Mouse (Mus musculus) heart, adult 2 months (tissue): ENCODE results near the gene Fam181a.

ENCODE experiments used
- CTCF ChIP-seq: fragments of 200-600 bp; IDR thresholded peaks from 2 replicates; pipeline ENCODE4 v1.8.1; 2022; ENCODE audit warnings: antibody characterized with exemption, mild to moderate bottlenecking, moderate library complexity
- EP300 ChIP-seq: fragments of 200-500 bp; IDR thresholded peaks from 2 replicates; pipeline ENCODE4 v1.6.1; 2011; ENCODE audit warnings: low read depth, low read length, control low read depth; ENCODE audit not compliant: insufficient read depth
- POLR2A ChIP-seq: fragments of 200-500 bp; IDR thresholded peaks from 2 replicates; pipeline ENCODE4 v1.6.1; 2011; ENCODE audit warnings: mild to moderate bottlenecking, low read depth, low read length, control low read depth; ENCODE audit not compliant: insufficient read depth

DNA sequence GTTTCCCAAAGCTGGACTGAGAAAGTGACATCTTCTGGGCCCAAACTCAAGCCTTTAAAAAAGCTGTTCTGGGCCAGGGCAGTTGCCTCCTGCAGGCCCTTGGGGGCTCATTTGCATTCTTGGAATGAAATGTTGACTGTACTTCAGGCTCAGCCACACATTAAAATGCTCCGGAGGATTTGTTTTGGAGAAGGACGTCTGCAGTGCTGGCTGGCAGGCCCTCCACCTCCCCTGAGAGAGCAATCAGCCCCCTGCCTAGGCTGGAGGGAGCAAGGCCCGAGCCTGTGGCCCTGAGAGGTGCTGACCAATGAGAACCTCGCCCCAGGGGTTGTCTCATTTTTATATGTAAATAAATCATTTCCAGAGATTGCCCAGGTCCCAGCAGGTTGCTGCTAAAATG is 14.5 kb upstream of the Fam181a start:
- no peak for TF ChIP-seq CTCF
- no peak for TF ChIP-seq EP300
- TF ChIP-seq POLR2A: no peak
